Mouse (Mus musculus) CH12.LX (cell line): Measurements from ENCODE around the gene Plce1.

Experiments used
- CTCF ChIP-seq, 2 experiments: IDR thresholded peaks in 1 of 2; conservative IDR thresholded peaks in 1 of 2; 2 replicates each; pipeline ENCODE4 v1.5.1; 2011 to 2012; ENCODE audit warnings: low read depth in 2 of 2, low read length in 2 of 2, improper control_type of control experiment in 1 of 2, inconsistent platforms in 1 of 2, mild to moderate bottlenecking in 1 of 2, moderate library complexity in 1 of 2
- E2F4 ChIP-seq: IDR thresholded peaks from 2 replicates; pipeline ENCODE4 v1.6.1; 2011; ENCODE audit warnings: low read depth, low read length, improper control_type of control experiment; ENCODE audit not compliant: insufficient replicate concordance
- ELF1 ChIP-seq: IDR thresholded peaks from 2 replicates; pipeline ENCODE4 v1.6.1; 2014; ENCODE audit warnings: low read depth, mild to moderate bottlenecking, inconsistent platforms, low read length, improper control_type of control experiment
- EP300 ChIP-seq: IDR thresholded peaks from 2 replicates; pipeline ENCODE4 v1.6.1; 2011; ENCODE audit warnings: low read length, improper control_type of control experiment
- GABPA ChIP-seq: IDR thresholded peaks from 2 replicates; pipeline ENCODE4 v1.6.1; 2012; ENCODE audit warnings: low read depth, low read length, improper control_type of control experiment, inconsistent platforms; ENCODE audit not compliant: insufficient replicate concordance
- KAT2A ChIP-seq: IDR thresholded peaks from 2 replicates; pipeline ENCODE4 v1.6.1; 2012; ENCODE audit warnings: low read length, improper control_type of control experiment, inconsistent platforms; ENCODE audit not compliant: insufficient replicate concordance
- PAX5 ChIP-seq: IDR thresholded peaks from 2 replicates; pipeline ENCODE4 v1.6.1; 2012; ENCODE audit warnings: low read length, inconsistent platforms, mixed read lengths
- POLR2A ChIP-seq: IDR thresholded peaks from 2 replicates; pipeline ENCODE4 v1.6.1; 2011; ENCODE audit warnings: low read depth, mild to moderate bottlenecking, improper control_type of control experiment, low read length
- ZC3H11A ChIP-seq: IDR thresholded peaks from 2 replicates; pipeline ENCODE4 v1.6.1; 2012; ENCODE audit warnings: low read depth, mild to moderate bottlenecking, inconsistent platforms, low read length, improper control_type of control experiment
- ZKSCAN1 ChIP-seq: IDR thresholded peaks from 2 replicates; pipeline ENCODE4 v1.6.1; 2012; ENCODE audit warnings: low read depth, inconsistent platforms, low read length, improper control_type of control experiment, borderline replicate concordance
- ZNF384 ChIP-seq: IDR thresholded peaks from 2 replicates; pipeline ENCODE4 v1.6.1; 2012; ENCODE audit warnings: low read depth, low read length, improper control_type of control experiment, inconsistent platforms

- TF ChIP-seq POLR2A (no peak), E2F4 (no peak), CTCF (conservative IDR thresholded peaks at IDR 0.05 in 1 of 2, IDR thresholded peaks at IDR 0.05 in 1 of 2; ENCODE audit: low read depth in 2 of 2, low read length in 2 of 2) (no peak), ZNF384 (no peak), ELF1 (no peak), EP300 (no peak), ZC3H11A (no peak), ZKSCAN1 (no peak), KAT2A (no peak), PAX5 (no peak), GABPA (no peak)
Observed at GRCm38 (mm10) chr19:38485779-38486555, 5.1 kb downstream of the Plce1 start.
